Mouse (Mus musculus) midbrain, embryonic 15.5 days (tissue): ENCODE measurements around the gene Cd79b. TPM values are rescaled to one million over a fixed set of nuclear protein-coding genes. Genes with fewer than 3 reads are reported as not detected.

Source experiments
- ATAC-seq: fragments of 200-750 bp; cut with Nextera tagmentation; replicated peaks from 2 replicates; pipeline ENCODE4 v1.8.0; 2017; ENCODE audit warnings: moderate TSS enrichment
- H3K27ac ChIP-seq: fragments of 300-500 bp; sonication (generic); 2 replicates; pipeline ENCODE4 v1.5.1; 2015; ENCODE audit warnings: mild to moderate bottlenecking, inconsistent platforms
- H3K27me3 ChIP-seq: fragments of 300-500 bp; sonication (generic); replicated peaks from 2 replicates; pipeline ENCODE4 v1.6.1; 2015; ENCODE audit warnings: inconsistent platforms
- H3K36me3 ChIP-seq: fragments of 300-500 bp; sonication (generic); replicated peaks from 2 replicates; pipeline ENCODE4 v1.6.1; 2015; ENCODE audit warnings: inconsistent platforms
- H3K4me1 ChIP-seq: fragments of 300-500 bp; sonication (generic); 2 replicates; pipeline ENCODE4 v1.6.1; 2015; ENCODE audit warnings: inconsistent platforms
- H3K4me2 ChIP-seq: fragments of 300-500 bp; sonication (generic); 2 replicates; pipeline ENCODE4 v1.6.1; 2015; ENCODE audit warnings: inconsistent platforms, mild to moderate bottlenecking, moderate library complexity
- H3K4me3 ChIP-seq: fragments of 300-500 bp; sonication (generic); 2 replicates; pipeline ENCODE4 v1.5.1; 2015; ENCODE audit warnings: mild to moderate bottlenecking, inconsistent platforms
- H3K9ac ChIP-seq: fragments of 300-500 bp; sonication (generic); 2 replicates; pipeline ENCODE4 v1.6.1; 2015; ENCODE audit warnings: mild to moderate bottlenecking, inconsistent platforms
- H3K9me3 ChIP-seq: fragments of 300-500 bp; sonication (generic); 2 replicates; pipeline ENCODE4 v1.6.1; 2016; ENCODE audit warnings: inconsistent platforms
- WGBS: fragments of 180-500 bp; shearing (Covaris S2); methylation state at CpG from one replicate; pipeline ENCODE4 v1.1.7; 2015; ENCODE audit warnings: mixed read lengths; 5-methylcytosine and 5-hydroxymethylcytosine counted together
- polyA plus RNA-seq: library from polyadenylated mRNA; unstranded; fragments of >200 nt; fragmentation: Nextera tagmentation; extraction: Ambion mirVana; gene quantifications from 2 replicates; pipeline ENCODE4 v1.2.1, GENCODE M21; 2015

The Cd79b gene
- polyA plus RNA-seq, 1 experiment from 2014 or later = 1.1 TPM

DNA sequence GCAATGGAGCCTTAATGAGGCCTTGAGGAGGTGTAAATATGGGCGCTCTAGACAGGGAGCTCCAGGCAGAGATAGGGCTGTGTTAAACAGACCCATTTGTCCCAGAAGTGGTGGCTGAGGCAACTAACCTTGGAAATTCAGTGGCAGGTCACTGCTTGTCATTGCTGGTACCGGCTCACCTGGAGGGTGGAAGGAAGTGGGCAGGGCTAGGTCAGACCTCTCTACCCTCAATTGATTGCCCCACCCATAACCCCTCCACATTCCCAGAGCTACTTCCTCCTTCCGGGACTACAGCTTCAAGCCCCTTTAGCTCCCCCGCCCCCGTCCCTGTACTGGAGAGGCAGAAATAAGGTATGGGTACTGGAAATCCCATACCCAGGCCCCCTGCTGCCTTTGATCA is 1.0 kb downstream of the Cd79b start:
- Histone ChIP-seq H3K27me3 (no peaks in the 10 kb centered on the region), H3K4me1 (no peaks in the 10 kb centered on the region), H3K9ac (no peak overlapping the region), H3K27ac (no peak overlapping the region), H3K36me3 (no peaks in the 10 kb centered on the region), H3K4me2 (no peak overlapping the region), H3K4me3 (no peak overlapping the region), H3K9me3 (no peaks in the 10 kb centered on the region)
- WGBS = 73% methylated on average over 5 of the region's 5 CpGs
- no peak for ATAC-seq

DNA sequence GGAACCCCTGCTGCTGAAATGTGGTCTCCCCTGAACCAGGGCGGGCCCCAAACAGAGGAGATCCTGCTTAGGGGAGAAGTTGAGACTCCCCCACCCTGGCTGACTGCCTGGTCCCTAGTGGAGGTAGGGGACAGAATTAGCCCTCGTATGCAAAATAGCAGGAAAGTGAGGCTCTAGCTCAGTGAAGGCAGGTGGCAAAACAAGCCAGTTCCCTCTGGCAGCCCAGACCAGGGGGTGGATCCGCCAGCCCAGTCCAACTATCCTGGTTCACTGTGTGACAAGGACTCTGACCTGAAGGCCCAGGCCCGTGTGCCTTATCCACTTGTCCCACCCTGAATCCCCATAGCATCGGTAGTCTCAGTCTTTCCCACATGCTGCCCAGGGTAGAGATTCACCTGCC is 4.4 kb downstream of the Cd79b start:
- H3K4me3 ChIP-seq = no peak overlapping the region
- H3K27me3 ChIP-seq = no peaks in the 10 kb centered on the region
- 71% methylated on average over 5 of the region's 5 CpGs for WGBS
- no peak overlapping the region for H3K4me2 ChIP-seq
- no peak overlapping the region for H3K27ac ChIP-seq
- no peaks in the 10 kb centered on the region for H3K36me3 ChIP-seq
- no peak overlapping the region for H3K9ac ChIP-seq
- H3K9me3 ChIP-seq = no peaks in the 10 kb centered on the region
- H3K4me1 ChIP-seq = no peaks in the 10 kb centered on the region
- no peak for ATAC-seq

DNA sequence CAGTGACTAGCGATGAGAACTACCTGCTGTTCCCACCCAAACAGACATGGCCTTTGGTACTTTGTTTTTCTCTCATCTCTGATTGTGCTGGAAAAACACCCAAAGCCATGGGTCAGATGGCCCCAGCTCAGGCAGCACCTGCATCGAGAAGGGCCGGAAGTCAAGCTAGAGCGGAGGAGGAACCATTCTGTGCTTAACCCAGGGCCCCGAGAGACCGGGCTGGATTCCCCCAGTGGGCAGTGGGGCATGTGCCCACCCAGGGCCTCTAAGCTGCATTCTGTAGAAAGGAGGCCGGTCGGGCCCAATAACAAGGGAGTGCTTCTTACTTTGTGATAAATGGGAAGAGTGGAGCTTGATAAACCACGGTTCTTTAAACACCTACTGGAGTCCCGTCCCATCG is 6.4 kb downstream of the Cd79b start:
- no peak for ATAC-seq
- no peak overlapping the region for H3K27ac ChIP-seq
- H3K9me3 ChIP-seq = no peaks in the 10 kb centered on the region
- H3K9ac ChIP-seq = no peak overlapping the region
- H3K4me1 ChIP-seq = no peaks in the 10 kb centered on the region
- no peak overlapping the region for H3K4me3 ChIP-seq
- WGBS = 79% methylated on average over 11 of the region's 11 CpGs
- H3K36me3 ChIP-seq = no peaks in the 10 kb centered on the region
- no peaks in the 10 kb centered on the region for H3K27me3 ChIP-seq
- no peak overlapping the region for H3K4me2 ChIP-seq

DNA sequence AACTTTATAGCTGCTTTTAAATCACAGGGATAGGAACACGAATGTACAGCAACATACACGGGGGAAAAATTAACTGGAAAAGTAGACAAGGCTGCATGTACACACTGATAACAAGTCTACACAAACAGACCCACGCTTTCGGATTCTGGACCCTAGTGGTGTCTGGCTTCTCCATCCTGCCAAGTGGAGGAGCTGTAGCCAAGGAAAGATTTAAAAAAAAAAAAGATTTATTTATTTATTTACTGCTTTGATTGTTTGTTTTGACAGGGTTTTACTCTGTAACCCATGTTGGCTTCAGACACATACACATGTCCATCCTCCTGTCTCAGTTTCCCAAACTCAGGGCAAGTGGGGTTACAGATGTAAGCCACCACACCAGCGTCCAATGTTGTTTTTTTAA is 7.1 kb downstream of the Cd79b start:
- no peaks in the 10 kb centered on the region for H3K4me1 ChIP-seq
- H3K4me3 ChIP-seq = no peak overlapping the region
- H3K27me3 ChIP-seq = no peaks in the 10 kb centered on the region
- H3K9ac ChIP-seq = no peak overlapping the region
- H3K27ac ChIP-seq = no peak overlapping the region
- no peaks in the 10 kb centered on the region for H3K36me3 ChIP-seq
- no peaks in the 10 kb centered on the region for H3K9me3 ChIP-seq
- 82% methylated on average over 5 of the region's 5 CpGs for WGBS
- no peak overlapping the region for H3K4me2 ChIP-seq
- no peak for ATAC-seq

DNA sequence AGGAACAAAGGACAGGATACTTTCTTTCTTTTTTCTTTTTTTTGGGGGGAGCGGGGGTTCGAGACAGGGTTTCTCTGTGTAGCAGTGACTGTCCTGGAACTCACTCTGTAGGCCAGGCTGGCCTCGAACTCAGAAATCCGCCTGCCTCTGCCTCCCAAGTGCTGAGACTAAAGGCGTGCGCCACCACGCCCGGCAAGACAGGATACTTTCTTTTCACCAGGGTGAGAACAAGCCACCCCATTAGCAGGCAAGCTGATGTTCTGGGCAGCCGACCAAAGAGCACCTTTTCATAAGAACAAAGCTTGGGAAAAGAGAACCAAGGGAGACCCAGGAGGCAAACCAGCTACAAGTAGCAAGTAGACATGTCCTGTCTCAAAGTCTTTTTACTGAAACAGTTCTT is 7.8 kb downstream of the Cd79b start:
- H3K4me3 ChIP-seq = no peak overlapping the region
- 86% methylated on average over 9 of the region's 9 CpGs for WGBS
- no peaks in the 10 kb centered on the region for H3K36me3 ChIP-seq
- no peak overlapping the region for H3K4me2 ChIP-seq
- H3K9ac ChIP-seq = no peak overlapping the region
- no peaks in the 10 kb centered on the region for H3K9me3 ChIP-seq
- H3K27ac ChIP-seq = no peak overlapping the region
- H3K4me1 ChIP-seq = no peaks in the 10 kb centered on the region
- no peaks in the 10 kb centered on the region for H3K27me3 ChIP-seq
- no peak for ATAC-seq

DNA sequence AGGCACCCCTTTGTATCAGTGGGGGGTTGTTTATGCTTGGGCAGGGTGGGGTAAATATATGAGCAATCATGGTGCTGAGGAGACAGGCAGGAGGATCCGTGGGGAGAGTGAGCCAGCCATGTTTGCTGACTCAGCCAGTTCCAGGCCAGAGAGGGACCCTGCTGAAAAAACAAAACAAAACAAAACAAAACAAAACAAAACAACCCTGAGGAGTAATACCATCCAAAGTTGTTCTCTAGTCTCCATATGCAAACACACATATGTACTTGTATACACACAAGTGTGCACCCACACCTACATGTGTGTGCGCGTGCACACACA is 8.5 kb downstream of the Cd79b start:
- ATAC-seq = no peak
- H3K4me2 ChIP-seq = no peak overlapping the region
- H3K9me3 ChIP-seq = no peaks in the 10 kb centered on the region
- H3K4me1 ChIP-seq = no peaks in the 10 kb centered on the region
- no peaks in the 10 kb centered on the region for H3K36me3 ChIP-seq
- 86% methylated on average over 3 of the region's 3 CpGs for WGBS
- no peak overlapping the region for H3K27ac ChIP-seq
- H3K9ac ChIP-seq = no peak overlapping the region
- H3K4me3 ChIP-seq = no peak overlapping the region
- H3K27me3 ChIP-seq = no peaks in the 10 kb centered on the region

DNA sequence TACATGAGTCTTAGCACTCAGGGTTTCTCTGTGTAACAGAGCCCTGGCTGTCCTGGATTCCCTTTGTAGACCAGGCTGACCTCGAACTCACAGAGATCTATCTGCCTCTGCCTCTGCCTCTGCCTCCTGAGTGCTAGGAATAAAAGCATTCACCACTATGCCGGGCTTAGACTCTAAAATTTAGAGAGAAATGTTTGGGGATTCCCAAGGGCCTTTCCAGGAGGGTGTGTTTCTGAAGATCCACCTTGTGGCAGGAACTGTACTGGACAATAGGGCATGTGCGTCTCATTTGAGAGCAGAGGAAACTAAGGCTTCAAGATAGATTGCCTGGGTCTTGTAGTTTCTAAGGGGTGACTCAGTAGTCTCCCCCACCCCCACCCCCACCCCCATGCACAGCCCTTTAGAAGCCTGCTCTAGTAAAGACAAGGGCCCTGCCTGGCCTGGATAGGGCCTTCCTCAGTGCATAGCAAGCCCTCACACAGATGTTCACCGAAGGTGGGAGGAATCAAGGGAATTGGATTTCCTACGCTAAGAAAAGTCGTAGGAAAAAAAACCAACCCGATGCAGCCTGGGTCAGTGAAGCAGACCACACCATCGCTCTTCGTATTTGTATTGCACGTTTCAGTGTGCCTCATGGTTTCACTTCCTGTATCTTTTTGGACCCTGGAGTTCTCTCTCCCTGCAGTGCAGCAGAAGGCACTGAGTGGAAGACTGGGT is 9.1 kb downstream of the Cd79b start:
- no peaks in the 10 kb centered on the region for H3K36me3 ChIP-seq
- H3K4me2 ChIP-seq = no peak overlapping the region
- no peak overlapping the region for H3K9ac ChIP-seq
- no peak overlapping the region for H3K4me3 ChIP-seq
- ATAC-seq = no peak
- H3K27me3 ChIP-seq = no peaks in the 10 kb centered on the region
- H3K27ac ChIP-seq = no peak overlapping the region
- no peaks in the 10 kb centered on the region for H3K4me1 ChIP-seq
- no peaks in the 10 kb centered on the region for H3K9me3 ChIP-seq
- 84% methylated on average over 10 of the region's 10 CpGs for WGBS

DNA sequence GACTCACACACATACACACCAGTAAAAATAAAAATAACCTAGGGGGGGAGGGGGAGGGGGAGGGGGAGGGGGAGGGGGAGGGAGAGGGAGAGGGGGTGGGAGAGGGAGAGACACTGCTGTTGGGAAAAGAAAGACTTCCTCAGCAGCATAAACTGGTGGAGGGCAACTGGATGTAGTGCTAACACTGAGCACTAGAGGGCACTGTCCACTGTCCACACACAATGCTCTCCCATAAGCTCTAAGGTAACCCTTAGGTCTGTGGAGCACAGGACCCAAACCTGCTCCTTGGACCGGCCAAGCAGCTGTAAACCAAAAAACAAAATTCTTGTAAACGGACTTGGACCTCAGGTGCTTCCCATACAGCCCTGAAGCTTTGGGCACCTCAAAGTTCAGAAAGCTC is 11.9 kb downstream of the Cd79b start:
- Histone ChIP-seq H3K36me3 (no peaks in the 10 kb centered on the region), H3K9me3 (no peaks in the 10 kb centered on the region), H3K4me2 (no peak overlapping the region), H3K9ac (no peak overlapping the region), H3K4me3 (no peak overlapping the region), H3K27me3 (no peaks in the 10 kb centered on the region), H3K27ac (no peak overlapping the region), H3K4me1 (no peaks in the 10 kb centered on the region)
- no peak for ATAC-seq
- WGBS = 31% methylated on average over 2 of the region's 2 CpGs

DNA sequence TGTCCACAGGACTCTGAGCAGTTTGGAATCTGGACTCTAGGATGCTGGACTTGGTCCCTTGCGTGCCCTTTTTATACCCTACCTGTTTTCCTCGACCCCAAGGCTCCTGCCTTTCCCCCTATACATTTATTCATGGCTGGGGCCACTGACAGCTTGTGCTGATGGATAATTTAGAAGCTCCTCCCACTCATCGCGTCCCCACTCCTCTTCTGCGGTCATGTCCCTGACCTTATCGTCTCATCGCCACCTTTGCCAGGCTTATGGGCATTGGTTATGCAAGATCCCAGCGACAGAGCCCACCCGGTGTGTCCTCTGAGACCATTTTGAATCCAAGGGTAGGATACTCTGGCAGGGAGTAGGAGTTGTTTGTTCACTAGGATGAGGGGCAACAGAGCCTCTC is 12.8 kb downstream of the Cd79b start, which contains the start of gene Gh:
Gh (minus strand) TSS at position 101 of the 400 bp plus-strand sequence.
- Histone ChIP-seq H3K4me1 (no peaks in the 10 kb centered on the region), H3K9me3 (no peaks in the 10 kb centered on the region), H3K27ac (no peak within 1 kb of the TSS), H3K9ac (no peak within 1 kb of the TSS), H3K4me2 (no peak within 1 kb of the TSS), H3K36me3 (no peaks in the 10 kb centered on the region), H3K27me3 (no peaks in the 10 kb centered on the region), H3K4me3 (no peak within 1 kb of the TSS)
- 81% methylated on average over 9 of the region's 9 CpGs for WGBS
- no peak for ATAC-seq

DNA sequence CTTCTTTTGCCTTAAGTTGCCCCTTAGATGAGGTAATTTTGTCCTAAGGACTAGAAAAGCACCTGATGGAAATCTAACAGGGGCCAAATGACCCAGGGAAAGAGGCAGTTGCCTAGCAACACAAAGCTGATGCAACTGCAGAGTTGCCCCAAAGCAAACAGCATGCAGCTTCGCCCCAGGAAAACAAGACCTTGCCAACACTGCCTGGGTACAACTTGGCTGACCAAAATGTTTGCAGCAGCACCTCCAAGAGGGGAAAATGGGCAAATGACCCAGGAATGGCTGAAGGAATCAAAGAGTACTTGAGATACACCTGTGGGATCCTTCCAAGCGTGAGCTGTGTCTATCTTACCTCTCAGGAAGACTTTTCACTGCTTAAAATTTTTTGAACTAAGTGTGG is 22.7 kb downstream of the Cd79b start:
- no peak for ATAC-seq
- Histone ChIP-seq H3K9ac (no peak overlapping the region), H3K4me1 (no peaks in the 10 kb centered on the region), H3K4me3 (no peak overlapping the region), H3K4me2 (no peak overlapping the region), H3K27me3 (no peaks in the 10 kb centered on the region), H3K9me3 (no peaks in the 10 kb centered on the region), H3K27ac (no peak overlapping the region), H3K36me3 (no peaks in the 10 kb centered on the region)
- WGBS = 88% methylated on average over 2 of the region's 2 CpGs

DNA sequence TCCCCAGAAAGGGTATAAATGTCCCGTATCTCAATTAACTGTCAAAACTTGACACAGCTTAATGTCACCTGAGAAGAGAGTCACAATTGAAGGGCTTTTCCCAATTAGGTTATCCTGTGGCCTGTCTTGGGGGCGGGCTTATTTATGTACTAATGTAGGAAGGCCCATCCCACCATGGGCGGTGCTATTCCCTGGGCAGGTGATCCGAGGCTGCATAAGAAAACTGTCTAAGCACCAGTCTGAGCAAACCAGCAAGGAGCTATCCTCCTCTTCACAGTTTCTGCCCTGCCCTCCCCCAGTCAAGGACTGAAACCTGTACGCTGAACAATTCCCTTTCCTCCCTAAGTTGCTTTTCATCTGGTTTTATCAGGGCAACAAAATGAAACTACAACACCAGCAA is 24.2 kb downstream of the Cd79b start:
- WGBS = 92% methylated on average over 5 of the region's 5 CpGs
- no peaks in the 10 kb centered on the region for H3K9me3 ChIP-seq
- H3K4me3 ChIP-seq = no peak overlapping the region
- H3K4me2 ChIP-seq = no peak overlapping the region
- no peaks in the 10 kb centered on the region for H3K4me1 ChIP-seq
- no peak for ATAC-seq
- H3K36me3 ChIP-seq = no peaks in the 10 kb centered on the region
- no peak overlapping the region for H3K9ac ChIP-seq
- H3K27me3 ChIP-seq = no peaks in the 10 kb centered on the region
- no peak overlapping the region for H3K27ac ChIP-seq

DNA sequence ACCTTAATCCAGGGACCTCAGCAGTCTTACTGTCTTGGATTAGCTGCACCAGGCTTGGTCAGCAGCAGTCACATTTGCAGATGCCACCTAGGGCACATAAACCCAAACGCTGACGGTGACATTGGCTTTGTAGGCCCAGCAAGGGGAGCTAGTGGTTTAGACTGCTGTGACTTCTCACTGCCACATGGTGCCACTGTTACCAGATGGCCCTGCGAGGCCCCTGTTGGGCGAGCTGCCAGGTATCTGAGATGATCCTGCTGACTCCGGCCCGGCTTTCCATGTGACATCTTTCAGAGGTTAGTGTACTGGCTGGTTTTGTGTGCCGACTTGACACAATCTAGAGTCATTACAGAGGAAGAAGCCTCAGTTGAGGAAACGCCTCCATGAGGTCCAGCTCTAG is 25.2 kb downstream of the Cd79b start:
- no peaks in the 10 kb centered on the region for H3K9me3 ChIP-seq
- 71% methylated on average over 8 of the region's 8 CpGs for WGBS
- no peaks in the 10 kb centered on the region for H3K27me3 ChIP-seq
- no peak for ATAC-seq
- H3K4me1 ChIP-seq = no peaks in the 10 kb centered on the region
- H3K27ac ChIP-seq = no peak overlapping the region
- H3K4me3 ChIP-seq = no peak overlapping the region
- no peaks in the 10 kb centered on the region for H3K36me3 ChIP-seq
- H3K4me2 ChIP-seq = no peak overlapping the region
- H3K9ac ChIP-seq = no peak overlapping the region

DNA sequence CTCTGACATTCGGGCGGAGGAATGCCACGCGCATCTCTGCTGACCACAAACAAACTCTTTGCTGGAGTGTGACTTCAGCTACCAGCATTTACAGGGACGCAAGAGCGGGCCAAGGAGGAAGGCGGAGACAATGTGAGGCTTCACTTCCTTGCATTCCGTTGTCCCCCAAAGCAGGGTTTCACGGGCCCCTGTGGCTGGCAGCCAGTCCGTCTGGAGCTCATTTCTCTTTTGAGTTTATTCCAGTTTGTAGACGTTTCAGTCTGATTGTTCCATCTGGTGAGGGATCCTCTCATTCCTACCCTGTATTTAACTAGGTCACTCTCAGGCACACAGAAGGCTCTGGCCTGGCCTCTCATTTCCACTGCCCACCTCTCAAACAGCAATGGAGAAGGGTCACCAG is 27.6 kb downstream of the Cd79b start:
- Histone ChIP-seq H3K27ac (no peak overlapping the region), H3K9ac (no peak overlapping the region), H3K27me3 (no peaks in the 10 kb centered on the region), H3K4me1 (no peaks in the 10 kb centered on the region), H3K4me2 (no peak overlapping the region), H3K4me3 (no peak overlapping the region), H3K36me3 (no peaks in the 10 kb centered on the region), H3K9me3 (no peaks in the 10 kb centered on the region)
- no peak for ATAC-seq
- 62% methylated on average over 11 of the region's 11 CpGs for WGBS
